Mouse (Mus musculus) midbrain, embryonic 12.5 days (tissue): ENCODE results near the gene Naa60. TPM values are rescaled to one million over a fixed set of nuclear protein-coding genes. Genes with fewer than 3 reads are reported as not detected.

Experiments used
- ATAC-seq: fragments of 200-750 bp; cut with Nextera tagmentation; 2 replicates; pipeline ENCODE4 v1.8.0; 2017; ENCODE audit warnings: low read depth, moderate TSS enrichment, moderate library complexity; ENCODE audit not compliant: low FRiP score
- H3K27ac ChIP-seq: fragments of 300-500 bp; sonication (generic); replicated peaks from 2 replicates; pipeline ENCODE4 v1.5.1; 2016; ENCODE audit warnings: mild to moderate bottlenecking
- H3K27me3 ChIP-seq: fragments of 300-500 bp; sonication (generic); 2 replicates; pipeline ENCODE4 v1.6.1; 2016; ENCODE audit warnings: mild to moderate bottlenecking
- H3K36me3 ChIP-seq: fragments of 300-500 bp; sonication (generic); 2 replicates; pipeline ENCODE4 v1.6.1; 2016
- H3K4me1 ChIP-seq: fragments of 300-500 bp; sonication (generic); 2 replicates; pipeline ENCODE4 v1.6.1; 2016
- H3K4me2 ChIP-seq: fragments of 300-500 bp; sonication (generic); replicated peaks from 2 replicates; pipeline ENCODE4 v1.6.1; 2016; ENCODE audit warnings: mild to moderate bottlenecking, moderate library complexity
- H3K4me3 ChIP-seq: fragments of 300-500 bp; sonication (generic); 2 replicates; pipeline ENCODE4 v1.5.1; 2016; ENCODE audit warnings: mild to moderate bottlenecking
- H3K9ac ChIP-seq: fragments of 300-500 bp; sonication (generic); replicated peaks from 2 replicates; pipeline ENCODE4 v1.6.1; 2016; ENCODE audit warnings: mild to moderate bottlenecking, moderate library complexity
- H3K9me3 ChIP-seq: fragments of 300-500 bp; sonication (generic); 2 replicates; pipeline ENCODE4 v1.6.1; 2016; ENCODE audit warnings: mild to moderate bottlenecking
- WGBS: fragments of 180-500 bp; shearing (Covaris S2); methylation state at CpG from one replicate; pipeline ENCODE4 v1.1.7; 2016; 5-methylcytosine and 5-hydroxymethylcytosine counted together
- microRNA-seq: library from miRNA; unstranded; fragments of <30 nt; microRNA quantifications from one replicate; pipeline ENCODE4, GENCODE M21; 2017
- polyA plus RNA-seq: library from polyadenylated mRNA; unstranded; fragments of >200 nt; fragmentation: Nextera tagmentation; extraction: Ambion mirVana; gene quantifications from 2 replicates; pipeline ENCODE4 v1.2.1, GENCODE M21; 2016

Naa60 gene
- polyA plus RNA-seq, 1 experiment from 2014 or later: 70.2 TPM

GRCm38 (mm10) chr16:3934091-3934490 is 61.9 kb downstream of the Naa60 start:
- H3K9me3 ChIP-seq: no peaks in the 10 kb centered on the region
- H3K27me3 ChIP-seq: no peaks in the 10 kb centered on the region
- no peak overlapping the region for H3K4me2 ChIP-seq
- no peak overlapping the region for H3K9ac ChIP-seq
- peaks cover 66% of the 10 kb centered on the region for H3K36me3 ChIP-seq
- H3K4me3 ChIP-seq: no peak overlapping the region
- no peak for ATAC-seq
- WGBS: 91% methylated on average over 1 of the region's 1 CpGs
- H3K27ac ChIP-seq: no peak overlapping the region
- no peaks in the 10 kb centered on the region for H3K4me1 ChIP-seq

DNA sequence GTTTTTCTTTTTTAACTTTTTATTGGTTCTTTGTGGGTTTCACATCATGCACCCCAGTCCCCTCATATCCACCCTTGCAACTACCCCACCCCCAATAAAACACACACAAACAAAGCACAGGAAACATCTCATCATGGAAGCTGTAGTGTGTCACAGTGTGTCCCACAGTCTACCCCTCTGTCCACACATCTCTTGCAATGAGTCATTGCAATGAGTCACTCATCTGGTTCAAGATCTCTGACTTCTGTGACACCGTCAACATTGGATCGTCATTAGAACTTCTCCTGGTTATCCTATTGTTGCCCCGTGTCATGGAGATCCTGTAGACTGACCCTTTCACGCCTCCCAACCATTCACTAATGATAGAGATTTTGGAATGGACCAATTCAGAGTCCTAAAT is 62.5 kb downstream of the Naa60 start:
- ATAC-seq: no peak
- 87% methylated on average over 4 of the region's 4 CpGs for WGBS
- peaks cover 62% of the 10 kb centered on the region for H3K36me3 ChIP-seq

DNA sequence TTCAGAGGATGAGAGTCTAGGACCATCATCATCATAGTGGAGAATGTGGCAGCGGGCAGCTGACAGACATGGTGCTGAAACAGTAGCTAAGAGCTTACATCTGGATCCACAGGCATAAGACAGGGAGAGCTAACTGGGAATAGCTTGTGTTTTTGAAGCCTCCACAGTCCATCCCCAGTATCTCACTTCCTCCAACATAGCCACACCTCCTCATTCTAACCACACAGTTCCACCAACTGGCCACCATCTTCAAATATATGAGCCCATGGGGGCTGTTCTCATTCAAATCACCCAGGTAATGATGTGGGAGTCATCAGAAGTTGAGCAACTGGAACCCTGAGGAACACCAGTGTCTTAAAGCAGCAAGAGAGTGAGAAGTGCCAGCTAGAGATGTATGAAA is 79.0 kb downstream of the Naa60 start:
- Histone ChIP-seq H3K36me3 (no peaks in the 10 kb centered on the region), H3K4me3 (no peak overlapping the region), H3K27me3 (no peaks in the 10 kb centered on the region), H3K9me3 (no peaks in the 10 kb centered on the region), H3K9ac (no peak overlapping the region), H3K4me1 (no peaks in the 10 kb centered on the region), H3K4me2 (no peak overlapping the region), H3K27ac (no peak overlapping the region)
- 94% methylated on average over 1 of the region's 1 CpGs for WGBS
- ATAC-seq: no peak

More for the DNA sequence above, 62.5 kb downstream of the Naa60 start:
- no peak overlapping the region for H3K4me2 ChIP-seq
- H3K9ac ChIP-seq: no peak overlapping the region
- H3K4me1 ChIP-seq: no peaks in the 10 kb centered on the region
- no peaks in the 10 kb centered on the region for H3K9me3 ChIP-seq
- H3K27me3 ChIP-seq: no peaks in the 10 kb centered on the region
- no peak overlapping the region for H3K27ac ChIP-seq
- H3K4me3 ChIP-seq: no peak overlapping the region

Small RNA genes lying within 50 kb of the gene (microRNA-seq; reads per million reads assigned to microRNA genes)
- gene Gm23493: not detected

Other genes with a start within 250 kb of the Naa60 start
- gene Mefv, start 154.3 kb upstream of the Naa60 start, polyA plus RNA-seq: not detected in 2 replicates
- gene Zfp263, start 128.3 kb upstream of the Naa60 start, polyA plus RNA-seq: 57.9 and 59.9 TPM in 2 replicates
- gene Olfr15, start 41.5 kb upstream of the Naa60 start, polyA plus RNA-seq: not detected in 2 replicates
- gene Zfp174, start 25.1 kb upstream of the Naa60 start, polyA plus RNA-seq: 1.6 and 2.1 TPM in 2 replicates
- 12.7 and 13.5 TPM in 2 replicates for gene Zfp597, start 12.2 kb downstream of the Naa60 start, polyA plus RNA-seq
- 2.6 and 3.3 TPM in 2 replicates for gene Gm20695, start 12.3 kb downstream of the Naa60 start, polyA plus RNA-seq
- 5.7 and 7.5 TPM in 2 replicates for gene 1700037C18Rik, start 36.3 kb downstream of the Naa60 start, polyA plus RNA-seq
- gene Cluap1, start 36.4 kb downstream of the Naa60 start, polyA plus RNA-seq: 24.9 and 25.8 TPM in 2 replicates
- gene Nlrc3, start 104.3 kb downstream of the Naa60 start, polyA plus RNA-seq: 0.99 and 1.2 TPM in 2 replicates
- 29.9 and 30.3 TPM in 2 replicates for gene Slx4, start 131.4 kb downstream of the Naa60 start, polyA plus RNA-seq
- 6.2 and 7.8 TPM in 2 replicates for gene Dnase1, start 164.6 kb downstream of the Naa60 start, polyA plus RNA-seq
- 59.7 and 62.8 TPM in 2 replicates for gene Trap1, start 205.5 kb downstream of the Naa60 start, polyA plus RNA-seq